In genomic region chr16:57121816-57122415, GRCm38 (mm10) we compare ENCODE assay signal across 9 mouse cellular contexts. TPM values are rescaled to one million over a fixed set of nuclear protein-coding genes. Genes with fewer than 3 reads are reported as not detected.
DNase-seq lines count a peak whose midpoint lies in the region; ATAC-seq and TF ChIP-seq lines count a peak whose summit lies in the region.
"Had no signal": no experiment of that assay in that cellular context is flagged by ENCODE, and none has a peak within 500 bp of the region (broad histone marks: within the 10 kb centered on the region; RNA-seq: fewer than 3 reads in every experiment).

No protein-coding gene starts in this region.

- WGBS in heart, embryonic 12.5 days = under 1% methylated on average over 51 of the region's 59 CpGs
- WGBS in hindbrain, embryonic 14.5 days = under 1% methylated on average over 59 of the region's 59 CpGs
- WGBS in midbrain, embryonic 12.5 days = under 1% methylated on average over 59 of the region's 59 CpGs

- DNase-seq in heart, postnatal 14 days = no peak
- peak; percentile 11 for DNase-seq in c-Kit-negative CD71-positive TER-119-positive erythroid progenitor cells, embryonic 14.5 days (ENCODE audit: low read depth, low spot score)
- no peak for DNase-seq in hindbrain, embryonic 14.5 days (ENCODE audit: low spot score)
- DNase-seq in urinary bladder, adult 18-20 months (ENCODE audit: low spot score in 2 of 2) = no peak
- no peak for DNase-seq in right cerebral cortex, postnatal 25 days

- H3K27ac ChIP-seq in heart, embryonic 12.5 days (ENCODE audit: poor library complexity, severe bottlenecking) = peak overlapping the region; percentile 91
- peak overlapping the region; percentile 95 for H3K27ac ChIP-seq in hindbrain, embryonic 14.5 days
- H3K27ac ChIP-seq in midbrain, embryonic 12.5 days (replicated peaks) = peak overlapping the region; percentile 88

- H3K4me3 ChIP-seq in heart, embryonic 12.5 days = peak overlapping the region; percentile 88
- H3K4me3 ChIP-seq in C2C12 (ENCODE audit: insufficient read depth, poor library complexity, severe bottlenecking) = peak overlapping the region; percentile 94
- peak overlapping the region; percentile 69 for H3K4me3 ChIP-seq in hindbrain, embryonic 14.5 days (replicated peaks; ENCODE audit: low read length)
- peak overlapping the region; percentile 99 for H3K4me3 ChIP-seq in midbrain, embryonic 12.5 days

- ATAC-seq in heart, embryonic 12.5 days (ENCODE audit: insufficient number of reproducible peaks, low FRiP score) = peak; percentile 52
- ATAC-seq in hindbrain, embryonic 14.5 days (ENCODE audit: low FRiP score) = no peak
- no peak; the same call in none of the 2 replicates for ATAC-seq in midbrain, embryonic 12.5 days (ENCODE audit: low FRiP score, low read depth)

- peak overlapping the region; percentile 96 for H3K9ac ChIP-seq in heart, embryonic 12.5 days
- H3K9ac ChIP-seq in hindbrain, embryonic 14.5 days = peak overlapping the region; percentile 78
- peak overlapping the region; percentile 97 for H3K9ac ChIP-seq in midbrain, embryonic 12.5 days (replicated peaks)

- TF ChIP-seq CTCF in C2C12 (IDR thresholded peaks at IDR 0.05; ENCODE audit: control insufficient read depth, insufficient read depth, insufficient read length) = no peak

- H3K9me3 ChIP-seq in heart, embryonic 12.5 days (replicated peaks) = no peaks in the 10 kb centered on the region
- H3K9me3 ChIP-seq in hindbrain, embryonic 14.5 days (ENCODE audit: control insufficient read depth, low read length) = no peaks in the 10 kb centered on the region
- H3K9me3 ChIP-seq in midbrain, embryonic 12.5 days = no peaks in the 10 kb centered on the region

- intact Hi-C loops in heart, postnatal 14 days (cut with DNase I) = loop anchor here (2.0 kb wide), 1 partner anchor 47 kb away; no protein-coding TSS in a partner anchor

- peaks cover 54% of the 10 kb centered on the region for H3K79me2 ChIP-seq in C2C12 (ENCODE audit: control insufficient read depth, insufficient read depth)

- H3K4me1 ChIP-seq in heart, embryonic 12.5 days (replicated peaks) = peaks cover 14% of the 10 kb centered on the region
- peaks cover 18% of the 10 kb centered on the region for H3K4me1 ChIP-seq in hindbrain, embryonic 14.5 days (replicated peaks; ENCODE audit: control insufficient read depth, insufficient read depth, low read length)
- H3K4me1 ChIP-seq in midbrain, embryonic 12.5 days = peaks cover 19% of the 10 kb centered on the region

- H3K36me3 ChIP-seq in heart, embryonic 12.5 days = no peaks in the 10 kb centered on the region
- peaks cover 25% of the 10 kb centered on the region for H3K36me3 ChIP-seq in C2C12 (ENCODE audit: control insufficient read depth, insufficient read depth)
- no peaks in the 10 kb centered on the region for H3K36me3 ChIP-seq in hindbrain, embryonic 14.5 days (replicated peaks; ENCODE audit: control insufficient read depth, insufficient read depth)
- H3K36me3 ChIP-seq in midbrain, embryonic 12.5 days = no peaks in the 10 kb centered on the region

- peaks cover 49% of the 10 kb centered on the region for H3K79me3 ChIP-seq in C2C12 (ENCODE audit: low read depth)

- peak overlapping the region; percentile 81 for H3K4me2 ChIP-seq in heart, embryonic 12.5 days
- H3K4me2 ChIP-seq in hindbrain, embryonic 14.5 days (replicated peaks) = peak overlapping the region; percentile 85
- H3K4me2 ChIP-seq in midbrain, embryonic 12.5 days (replicated peaks) = peak overlapping the region; percentile 76

- H3K27me3 ChIP-seq in heart, embryonic 12.5 days (replicated peaks) = no peaks in the 10 kb centered on the region
- H3K27me3 ChIP-seq in C2C12 (ENCODE audit: control insufficient read depth, insufficient read depth, insufficient read length) = peaks cover 5% of the 10 kb centered on the region
- no peaks in the 10 kb centered on the region for H3K27me3 ChIP-seq in hindbrain, embryonic 14.5 days (ENCODE audit: control insufficient read depth, insufficient read depth, low read length)
- H3K27me3 ChIP-seq in midbrain, embryonic 12.5 days = no peaks in the 10 kb centered on the region

- peak overlapping the region; percentile 91 for H3ac ChIP-seq in C2C12 (ENCODE audit: control insufficient read depth, insufficient read length, low read depth)

TF ChIP-seq in C2C12, 6 proteins besides CTCF, POLR2A, EP300 and RAD21:
- no peak for TF ChIP-seq MYOG (IDR thresholded peaks at IDR 0.05; ENCODE audit: control insufficient read depth, extremely low read depth, insufficient read length)

RNA-seq across cellular contexts. Expression of gene Tomm70a, which starts 0.4 kb away (rescaled TPM):
- polyA plus RNA-seq in heart, embryonic 12.5 days (2016; fragmentation: Nextera tagmentation; extraction: Ambion mirVana) = 57.2 and 58.3 TPM in 2 replicates
- total RNA-seq in heart, postnatal 14 days (2021) = 10 to 100 TPM; 45.8 to 50.0 TPM
- polyA plus RNA-seq in C2C12 (2012; fragmentation: generic; extraction: Trizol) = 27.4 TPM
- polyA plus RNA-seq in hindbrain, embryonic 14.5 days (2014; fragmentation: Nextera tagmentation; extraction: Ambion mirVana) = 87.9 and 100 TPM in 2 replicates
- 62.8 and 67.6 TPM in 2 replicates for polyA plus RNA-seq in midbrain, embryonic 12.5 days (2016; fragmentation: Nextera tagmentation; extraction: Ambion mirVana)

RNA-seq across cellular contexts. Expression of gene Nit2, which starts 45.2 kb away (rescaled TPM):
- polyA plus RNA-seq in heart, embryonic 12.5 days (2016; fragmentation: Nextera tagmentation; extraction: Ambion mirVana) = 39.7 and 40.8 TPM in 2 replicates
- total RNA-seq in heart, postnatal 14 days (2021) = 10 to 100 TPM; 29.9 to 32.1 TPM
- polyA plus RNA-seq in C2C12 (2012; fragmentation: generic; extraction: Trizol) = 24.1 TPM
- polyA plus RNA-seq in hindbrain, embryonic 14.5 days (2014; fragmentation: Nextera tagmentation; extraction: Ambion mirVana) = 49.1 and 50.3 TPM in 2 replicates
- polyA plus RNA-seq in midbrain, embryonic 12.5 days (2016; fragmentation: Nextera tagmentation; extraction: Ambion mirVana) = 37.4 and 41.7 TPM in 2 replicates

RNA-seq across cellular contexts. Expression of gene Tmem45a2, which starts 50.7 kb away (rescaled TPM):
- polyA plus RNA-seq in heart, embryonic 12.5 days (2016; fragmentation: Nextera tagmentation; extraction: Ambion mirVana) = 0.09 TPM in 1 of 2 replicates, not detected in the other
- not detected for total RNA-seq in heart, postnatal 14 days (2021)
- not detected for polyA plus RNA-seq in C2C12 (2012; fragmentation: generic; extraction: Trizol)
- 0.16 and 0.20 TPM in 2 replicates for polyA plus RNA-seq in hindbrain, embryonic 14.5 days (2014; fragmentation: Nextera tagmentation; extraction: Ambion mirVana)
- polyA plus RNA-seq in midbrain, embryonic 12.5 days (2016; fragmentation: Nextera tagmentation; extraction: Ambion mirVana) = not detected in 2 replicates
- total RNA-seq: neutrophil, adult 5-6 weeks had no signal
